Mouse (Mus musculus): Measurements from ENCODE around the gene Olfr1014. TPM values are rescaled to one million over a fixed set of nuclear protein-coding genes. Genes with fewer than 3 reads are reported as not detected.

The Olfr1014 gene
- polyA plus RNA-seq, 1 experiment from 2014 or later, result not detected

DNA sequence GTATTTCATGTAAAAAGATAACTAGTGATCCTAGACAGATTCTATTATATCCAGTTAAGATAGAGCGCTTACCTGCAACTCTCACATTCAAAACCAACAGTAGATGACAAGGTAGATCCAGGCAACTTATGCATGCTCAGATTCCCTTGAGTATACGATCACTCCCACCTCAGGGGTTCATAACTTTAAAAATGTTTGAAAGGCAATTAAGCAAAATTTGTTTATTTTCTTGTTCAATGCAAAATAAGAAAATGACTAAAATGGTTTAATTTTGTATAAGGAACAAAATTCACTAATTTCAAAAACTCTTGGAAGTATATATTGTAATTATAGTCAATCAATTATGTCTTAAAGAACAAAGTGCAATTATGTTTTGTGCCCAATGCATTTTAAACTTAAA is 29.9 kb downstream of the Olfr1014 start, which contains the start of gene Olfr1016:
TSS of gene Olfr1016 (minus strand) at position 101 of the 400 bp plus-strand sequence.
- H3K4me1 ChIP-seq (replicated peaks; ENCODE audit: control insufficient read depth, insufficient read depth, low read length), result no peaks in the 10 kb centered on the region
- TF ChIP-seq CTCF (IDR thresholded peaks at IDR 0.05; ENCODE audit: low read depth), result no peak
- H3K27me3 ChIP-seq (replicated peaks; ENCODE audit: control insufficient read depth, insufficient read depth, low read length), result no peaks in the 10 kb centered on the region
- WGBS, result 90% methylated on average over 2 of the region's 2 CpGs
- H3K4me3 ChIP-seq (ENCODE audit: low read depth, low read length), result no peak within 1 kb of the TSS
- H3K4me2 ChIP-seq (replicated peaks; ENCODE audit: low read depth), result no peak within 1 kb of the TSS
- H3K9ac ChIP-seq (ENCODE audit: low read depth, low read length), result no peak within 1 kb of the TSS
- no peak within 1 kb of the TSS for H3K27ac ChIP-seq (ENCODE audit: low read depth, low read length)
- H3K9me3 ChIP-seq (ENCODE audit: control insufficient read depth), result no peaks in the 10 kb centered on the region
- no peak for ATAC-seq
- no peaks in the 10 kb centered on the region for H3K36me3 ChIP-seq (ENCODE audit: control insufficient read depth, insufficient read depth)

DNA sequence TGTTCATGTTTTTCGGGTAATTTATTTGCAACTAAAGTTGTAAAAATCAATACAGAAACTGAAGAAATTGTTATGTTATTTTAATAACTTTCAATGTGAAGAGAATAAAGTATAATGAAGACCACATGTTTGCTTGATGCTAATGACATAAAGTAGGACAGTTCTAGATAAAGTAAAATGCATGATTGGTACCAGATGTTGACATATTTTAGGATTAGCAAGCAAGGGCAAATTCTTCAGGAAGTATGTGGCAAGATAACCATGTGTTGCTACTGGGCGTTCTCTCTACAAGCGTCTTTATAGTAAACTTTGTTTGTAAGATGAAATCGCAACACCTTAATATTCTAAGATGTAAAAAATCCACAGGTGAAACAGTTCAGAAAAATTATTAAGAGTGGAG is 32.0 kb downstream of the Olfr1014 start:
- no peak for ATAC-seq
- WGBS, result 84% methylated on average over 4 of the region's 4 CpGs
- no peaks in the 10 kb centered on the region for H3K9me3 ChIP-seq (ENCODE audit: control insufficient read depth)
- no peak overlapping the region for H3K9ac ChIP-seq (ENCODE audit: low read depth, low read length)
- no peaks in the 10 kb centered on the region for H3K27me3 ChIP-seq (replicated peaks; ENCODE audit: control insufficient read depth, insufficient read depth, low read length)
- no peak overlapping the region for H3K27ac ChIP-seq (ENCODE audit: low read depth, low read length)
- H3K4me3 ChIP-seq (ENCODE audit: low read depth, low read length), result no peak overlapping the region
- TF ChIP-seq CTCF (IDR thresholded peaks at IDR 0.05; ENCODE audit: low read depth), result no peak
- H3K36me3 ChIP-seq (ENCODE audit: control insufficient read depth, insufficient read depth), result no peaks in the 10 kb centered on the region
- H3K4me2 ChIP-seq (replicated peaks; ENCODE audit: low read depth), result no peak overlapping the region
- H3K4me1 ChIP-seq (replicated peaks; ENCODE audit: control insufficient read depth, insufficient read depth, low read length), result no peaks in the 10 kb centered on the region

DNA sequence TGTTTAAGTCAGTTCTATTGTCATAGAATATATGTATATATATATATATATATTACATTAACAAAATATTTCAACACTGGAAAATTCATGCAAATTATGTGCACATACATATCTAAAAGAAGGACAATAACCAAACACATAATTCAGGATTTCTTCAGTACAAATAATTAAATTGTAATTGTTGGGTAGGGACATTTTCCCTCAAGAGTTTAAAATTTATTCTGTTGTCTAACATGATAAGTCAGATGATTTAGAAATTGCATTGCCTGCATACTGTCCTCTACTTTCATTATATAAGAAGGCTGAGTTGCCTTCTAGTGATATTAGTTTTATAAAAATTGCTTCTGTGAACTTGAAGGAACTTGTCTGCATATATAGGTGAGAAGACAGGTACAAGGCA is 45.7 kb downstream of the Olfr1014 start, which contains the start of gene Olfr1018:
TSS of gene Olfr1018 (plus strand) at position 301 of the 400 bp plus-strand sequence.
- Histone ChIP-seq H3K36me3 (ENCODE audit: control insufficient read depth, insufficient read depth) (no peaks in the 10 kb centered on the region), H3K27ac (ENCODE audit: low read depth, low read length) (no peak within 1 kb of the TSS), H3K9me3 (ENCODE audit: control insufficient read depth) (no peaks in the 10 kb centered on the region), H3K4me2 (replicated peaks; ENCODE audit: low read depth) (no peak within 1 kb of the TSS), H3K27me3 (replicated peaks; ENCODE audit: control insufficient read depth, insufficient read depth, low read length) (no peaks in the 10 kb centered on the region), H3K4me1 (replicated peaks; ENCODE audit: control insufficient read depth, insufficient read depth, low read length) (no peaks in the 10 kb centered on the region), H3K9ac (ENCODE audit: low read depth, low read length) (no peak within 1 kb of the TSS), H3K4me3 (ENCODE audit: low read depth, low read length) (no peak within 1 kb of the TSS)
- TF ChIP-seq CTCF (IDR thresholded peaks at IDR 0.05; ENCODE audit: low read depth), result no peak
- ATAC-seq, result no peak

Other genes starting within 250 kb of the Olfr1014 start
- gene Olfr996, start 193.5 kb upstream of the Olfr1014 start, polyA plus RNA-seq (2015; fragmentation: Nextera tagmentation; extraction: Ambion mirVana), result not detected in 2 replicates
- not detected in 2 replicates for gene Olfr998, start 183.8 kb upstream of the Olfr1014 start, polyA plus RNA-seq (2015; fragmentation: Nextera tagmentation; extraction: Ambion mirVana)
- not detected in 2 replicates for gene Olfr1000, start 160.8 kb upstream of the Olfr1014 start, polyA plus RNA-seq (2015; fragmentation: Nextera tagmentation; extraction: Ambion mirVana)
- not detected in 2 replicates for gene Olfr1002, start 122.0 kb upstream of the Olfr1014 start, polyA plus RNA-seq (2015; fragmentation: Nextera tagmentation; extraction: Ambion mirVana)
- not detected in 2 replicates for gene Olfr154, start 108.3 kb upstream of the Olfr1014 start, polyA plus RNA-seq (2015; fragmentation: Nextera tagmentation; extraction: Ambion mirVana)
- gene Olfr1006, start 93.9 kb upstream of the Olfr1014 start, polyA plus RNA-seq (2015; fragmentation: Nextera tagmentation; extraction: Ambion mirVana), result not detected in 2 replicates
- not detected in 2 replicates for gene Olfr1008, start 83.3 kb upstream of the Olfr1014 start, polyA plus RNA-seq (2015; fragmentation: Nextera tagmentation; extraction: Ambion mirVana)
- gene Olfr1009, start 57.3 kb upstream of the Olfr1014 start, polyA plus RNA-seq (2015; fragmentation: Nextera tagmentation; extraction: Ambion mirVana), result not detected in 2 replicates
- not detected in 2 replicates for gene Olfr1012, start 9.9 kb upstream of the Olfr1014 start, polyA plus RNA-seq (2015; fragmentation: Nextera tagmentation; extraction: Ambion mirVana)
- not detected in 2 replicates for gene Olfr1013, start 5.6 kb upstream of the Olfr1014 start, polyA plus RNA-seq (2015; fragmentation: Nextera tagmentation; extraction: Ambion mirVana)
- not detected in 2 replicates for gene Olfr1015, start 9.3 kb downstream of the Olfr1014 start, polyA plus RNA-seq (2015; fragmentation: Nextera tagmentation; extraction: Ambion mirVana)
- gene Olfr1016, start 29.8 kb downstream of the Olfr1014 start, polyA plus RNA-seq (2015; fragmentation: Nextera tagmentation; extraction: Ambion mirVana), result not detected in 2 replicates
- gene Olfr1018, start 45.8 kb downstream of the Olfr1014 start, polyA plus RNA-seq (2015; fragmentation: Nextera tagmentation; extraction: Ambion mirVana), result not detected in 2 replicates
- not detected in 2 replicates for gene Olfr1019, start 72.8 kb downstream of the Olfr1014 start, polyA plus RNA-seq (2015; fragmentation: Nextera tagmentation; extraction: Ambion mirVana)
- gene Olfr1020, start 74.3 kb downstream of the Olfr1014 start, polyA plus RNA-seq (2015; fragmentation: Nextera tagmentation; extraction: Ambion mirVana), result not detected in 2 replicates
- gene Olfr1022, start 95.9 kb downstream of the Olfr1014 start, polyA plus RNA-seq (2015; fragmentation: Nextera tagmentation; extraction: Ambion mirVana), result not detected in 2 replicates
- not detected in 2 replicates for gene Olfr1023, start 112.9 kb downstream of the Olfr1014 start, polyA plus RNA-seq (2015; fragmentation: Nextera tagmentation; extraction: Ambion mirVana)
- not detected in 2 replicates for gene Olfr1024, start 132.3 kb downstream of the Olfr1014 start, polyA plus RNA-seq (2015; fragmentation: Nextera tagmentation; extraction: Ambion mirVana)
- not detected in 2 replicates for gene Olfr1025-ps1, start 142.5 kb downstream of the Olfr1014 start, polyA plus RNA-seq (2015; fragmentation: Nextera tagmentation; extraction: Ambion mirVana)
- gene Olfr1026, start 148.8 kb downstream of the Olfr1014 start, polyA plus RNA-seq (2015; fragmentation: Nextera tagmentation; extraction: Ambion mirVana), result not detected in 2 replicates
- gene Olfr1028, start 177.7 kb downstream of the Olfr1014 start, polyA plus RNA-seq (2015; fragmentation: Nextera tagmentation; extraction: Ambion mirVana), result not detected in 2 replicates
- not detected in 2 replicates for gene Olfr1029, start 201.2 kb downstream of the Olfr1014 start, polyA plus RNA-seq (2015; fragmentation: Nextera tagmentation; extraction: Ambion mirVana)
- gene Olfr1030, start 206.6 kb downstream of the Olfr1014 start, polyA plus RNA-seq (2015; fragmentation: Nextera tagmentation; extraction: Ambion mirVana), result not detected in 2 replicates
- gene Olfr1031, start 217.6 kb downstream of the Olfr1014 start, polyA plus RNA-seq (2015; fragmentation: Nextera tagmentation; extraction: Ambion mirVana), result not detected in 2 replicates
- gene Olfr1032, start 232.8 kb downstream of the Olfr1014 start, polyA plus RNA-seq (2015; fragmentation: Nextera tagmentation; extraction: Ambion mirVana), result not detected in 2 replicates
- gene Olfr1033, start 247.9 kb downstream of the Olfr1014 start, polyA plus RNA-seq (2015; fragmentation: Nextera tagmentation; extraction: Ambion mirVana), result 1.3 and 1.5 TPM in 2 replicates